Mouse (Mus musculus): ENCODE results near the gene AC170998.1. TPM values are rescaled to one million over a fixed set of nuclear protein-coding genes. Genes with fewer than 3 reads are reported as not detected.

Gene AC170998.1
- under 1 TPM in 1 of 2 experiments, not detected in 1; 0.67 TPM for total RNA-seq (2021)
- long read RNA-seq, experiment 1: 0 reads
- long read RNA-seq, experiment 2: 0 reads

DNA sequence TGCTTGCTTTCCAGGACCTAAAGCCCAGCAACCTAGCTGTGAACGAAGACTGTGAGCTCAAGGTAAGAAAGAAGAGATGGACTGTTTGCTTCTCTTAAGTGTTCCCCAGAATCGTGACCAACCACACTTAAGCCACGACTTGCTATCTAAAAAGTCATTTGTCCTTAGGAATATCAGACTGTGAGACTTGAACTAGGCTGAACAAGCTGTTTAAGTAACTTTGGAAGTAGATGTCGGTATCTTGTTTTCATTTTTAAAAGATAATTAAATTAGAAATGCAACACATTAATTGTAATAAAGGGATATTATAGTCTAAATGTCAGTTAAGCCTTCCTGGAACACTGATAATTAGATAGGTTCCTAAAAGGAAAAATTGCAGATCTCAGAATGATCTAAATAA is at the start of gene AC170998.1:
AC170998.1 (plus strand) TSS at position 301 of the 400 bp plus-strand sequence.
- no peak for DNase-seq

DNA sequence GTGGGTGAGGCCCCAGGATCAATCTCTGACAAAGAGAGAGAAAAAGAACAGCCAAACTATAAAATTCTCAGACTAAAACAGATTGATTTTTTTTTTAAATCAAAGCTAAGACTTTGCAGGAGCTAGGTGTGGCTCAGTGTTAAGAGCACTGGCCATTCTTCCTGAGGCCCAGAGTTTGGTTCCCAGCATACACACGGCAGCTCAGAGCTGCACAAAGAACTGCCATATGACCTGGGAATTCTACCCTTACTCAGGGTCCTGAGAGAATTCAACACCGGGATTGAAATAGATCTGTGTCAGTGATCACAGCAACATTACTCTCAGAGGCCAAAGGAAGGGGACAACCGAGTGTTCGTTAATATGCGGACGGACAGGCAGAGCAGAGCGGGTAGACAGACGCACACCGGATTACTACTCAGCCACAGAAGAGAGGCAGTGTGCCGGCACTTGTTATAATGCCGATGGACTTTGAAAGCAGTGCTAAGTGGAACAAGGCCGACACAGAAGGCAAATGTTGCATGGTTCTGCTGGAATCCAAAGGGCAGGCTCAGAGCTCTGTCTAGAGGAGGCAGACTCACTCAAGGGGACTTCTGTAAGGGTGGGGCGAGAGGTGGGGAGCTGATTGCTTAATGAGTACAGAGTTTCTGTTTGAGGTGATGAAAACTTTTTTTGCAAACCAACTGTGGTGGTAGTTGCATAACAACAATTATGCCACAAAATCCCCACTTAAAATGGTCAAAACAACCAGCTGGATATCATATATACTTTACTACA is 43.4 kb upstream of the AC170998.1 start:
- DNase-seq: no peak

DNA sequence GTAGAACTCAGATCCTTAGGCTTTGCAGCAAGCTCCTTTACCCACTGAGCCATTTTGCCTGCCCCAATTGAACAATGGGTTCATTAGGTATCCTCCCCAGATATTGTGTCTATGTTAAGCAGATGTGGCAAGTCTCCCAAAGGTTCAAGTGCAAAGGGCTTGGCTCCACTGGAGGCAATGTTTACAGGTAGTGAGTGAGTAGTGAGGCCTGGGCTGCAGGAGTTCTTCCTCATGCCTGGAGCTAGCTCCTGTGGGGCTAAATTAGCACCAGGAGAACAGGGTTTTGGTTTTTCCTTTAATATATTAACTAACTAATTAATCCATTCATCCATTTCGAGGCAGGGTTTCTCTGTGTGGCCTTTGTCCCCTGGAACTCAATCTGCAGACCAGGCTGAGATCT is 42.3 kb upstream of the AC170998.1 start:
- no peak for DNase-seq

DNA sequence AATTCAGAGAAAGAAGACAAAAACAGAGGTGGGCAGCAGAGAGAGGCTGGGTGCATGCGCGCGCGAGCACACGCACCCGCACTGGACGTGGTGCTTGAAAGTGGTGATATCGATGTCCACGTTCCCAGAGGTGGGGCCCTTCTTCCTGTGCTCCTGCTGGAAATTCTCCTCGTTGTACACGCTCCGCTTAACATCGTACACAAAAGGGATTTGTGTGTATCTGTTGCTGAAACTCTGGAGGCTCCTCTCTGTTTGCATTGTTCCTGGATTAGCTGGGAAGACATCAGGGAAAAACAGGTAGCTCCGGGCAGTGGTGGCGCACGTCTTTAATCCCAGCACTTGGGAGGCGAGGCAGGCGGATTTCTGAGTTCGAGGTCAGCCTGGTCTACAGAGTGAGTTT is 41.3 kb upstream of the AC170998.1 start:
- DNase-seq: no peak

DNA sequence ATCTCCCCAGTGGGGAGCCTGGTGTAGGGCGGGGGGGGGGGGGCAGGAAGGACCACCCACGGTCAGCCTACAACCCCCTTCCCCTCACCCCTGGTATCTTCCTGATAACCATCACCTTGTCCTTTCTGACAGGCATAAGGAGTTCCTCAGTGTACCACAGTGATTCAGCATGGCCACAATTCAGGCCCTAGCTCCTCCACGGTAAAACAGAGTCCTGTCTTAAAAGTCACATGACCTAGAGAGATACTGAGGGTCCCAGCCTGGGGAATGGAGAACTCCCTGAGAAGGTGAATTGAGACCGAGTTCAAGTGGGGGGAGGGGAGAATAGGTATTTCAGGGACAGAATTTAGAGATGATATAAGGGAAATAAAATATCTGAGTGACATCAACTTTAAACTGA is 38.5 kb upstream of the AC170998.1 start:
- DNase-seq: no peak

DNA sequence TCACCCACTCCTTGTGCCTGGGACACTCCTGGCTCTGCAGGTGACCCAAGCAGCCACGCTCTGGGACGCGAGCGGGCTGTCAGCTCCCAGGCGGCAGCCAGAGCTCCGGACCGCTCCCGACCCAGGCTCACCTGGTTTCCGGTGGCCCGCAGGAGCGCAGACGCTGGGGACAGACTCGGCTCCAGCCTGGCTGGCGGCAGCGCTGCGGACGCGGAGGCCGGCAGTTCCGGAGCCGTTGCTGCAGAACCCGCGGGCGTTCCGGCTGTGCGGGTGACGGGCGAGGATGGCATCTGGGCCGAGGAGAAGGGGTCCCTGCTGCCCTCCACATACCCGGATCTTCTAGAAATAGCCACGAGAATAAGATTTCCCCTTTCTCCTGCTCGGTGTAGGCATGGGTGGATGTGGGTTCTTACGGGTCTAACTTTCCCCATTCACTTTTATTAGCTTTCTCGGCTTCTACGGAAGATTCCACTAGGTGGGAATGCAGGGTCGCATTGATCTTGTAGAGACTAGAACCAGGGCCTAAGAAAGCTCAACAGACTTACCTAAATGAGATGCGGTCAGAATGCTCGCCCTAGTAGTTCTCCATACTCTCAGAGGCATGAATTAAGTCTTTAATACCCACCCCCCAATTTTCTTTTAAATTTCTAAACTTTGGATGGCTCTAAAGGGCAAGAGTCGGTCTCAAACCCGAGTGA is 36.1 kb upstream of the AC170998.1 start, which contains the start of gene Slc26a8:
Slc26a8 (minus strand) TSS at position 648 of the 698 bp plus-strand sequence.
- DNase-seq: peak in 1 of 2 experiments; percentile 13

DNA sequence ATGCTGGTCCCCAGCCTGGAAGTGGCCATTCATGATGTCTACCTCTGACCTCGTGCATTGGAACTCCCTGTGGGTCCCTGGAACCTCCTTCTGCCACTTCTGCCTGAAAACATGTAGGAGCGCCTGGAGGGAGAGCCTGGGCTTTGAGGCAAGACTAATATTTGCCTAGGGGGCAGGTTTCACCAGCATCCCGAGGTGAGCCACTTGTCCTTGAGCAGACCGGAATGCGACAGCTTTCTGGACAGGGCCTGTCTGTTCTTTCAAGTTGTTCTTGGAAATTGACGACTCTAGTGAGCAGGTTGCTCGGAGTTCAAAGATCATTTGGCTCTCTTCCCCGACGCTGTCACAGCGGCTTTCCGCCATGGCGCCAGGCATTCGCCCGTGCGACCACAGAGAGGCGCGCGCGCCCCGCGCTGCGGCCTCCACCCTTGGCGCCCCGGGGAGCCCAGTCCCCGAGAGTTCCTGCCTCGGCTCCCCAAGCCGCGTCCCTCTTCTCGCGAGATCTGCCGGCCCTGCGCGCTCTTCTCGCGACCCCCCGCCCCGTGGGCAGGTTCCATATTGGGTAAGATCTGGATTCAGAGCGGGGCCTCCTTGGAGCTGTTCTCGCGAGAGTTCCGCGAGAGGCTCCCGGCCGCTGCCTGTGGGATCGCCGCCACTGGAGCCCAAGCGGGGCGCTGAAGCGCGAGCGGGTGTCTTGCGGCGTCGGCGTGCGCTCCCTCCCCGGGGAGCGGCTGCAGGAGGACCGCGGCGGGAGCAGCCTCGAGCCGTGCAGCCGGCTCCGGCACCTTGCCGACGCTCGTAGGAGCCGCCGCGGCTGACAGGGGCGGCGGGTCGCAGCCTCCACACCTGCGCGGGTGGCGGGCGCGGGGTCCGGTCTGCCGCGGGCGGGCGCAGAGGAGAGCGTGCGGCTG is 34.9 kb upstream of the AC170998.1 start, which contains the start of gene Mapk14:
Mapk14 (plus strand) TSS at position 554 of the 911 bp plus-strand sequence.
- DNase-seq: peak; percentile 99 to 100

DNA sequence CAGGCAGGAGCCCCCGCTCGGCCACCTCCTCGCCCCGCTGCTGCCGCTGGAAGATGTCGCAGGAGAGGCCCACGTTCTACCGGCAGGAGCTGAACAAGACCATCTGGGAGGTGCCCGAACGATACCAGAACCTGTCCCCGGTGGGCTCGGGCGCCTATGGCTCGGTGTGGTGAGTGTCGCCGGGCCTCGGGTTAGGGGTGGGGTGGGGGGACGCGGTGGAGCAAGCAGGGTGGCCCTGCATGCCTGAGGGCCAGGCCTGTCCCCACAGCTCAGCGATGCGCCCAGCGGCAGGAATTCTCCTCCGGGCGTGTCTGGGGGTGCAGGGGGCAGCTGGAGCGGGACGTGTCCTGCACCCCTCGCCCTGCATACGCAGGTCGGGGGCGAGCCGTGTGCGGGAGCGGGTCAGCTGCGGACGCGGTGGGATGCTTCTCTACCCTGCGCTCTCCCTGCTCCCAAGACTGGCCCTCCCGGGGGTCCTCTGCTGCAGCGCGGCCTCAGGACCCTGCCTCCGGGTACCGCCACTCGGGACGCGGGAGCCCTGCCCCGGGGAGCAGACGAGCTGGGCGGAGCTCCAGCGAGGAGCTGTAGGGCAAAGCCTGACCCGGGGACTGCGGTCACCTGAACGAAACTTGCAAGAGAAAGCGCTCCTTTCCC is 34.1 kb upstream of the AC170998.1 start:
- DNase-seq: peak; percentile 67 to 69

DNA sequence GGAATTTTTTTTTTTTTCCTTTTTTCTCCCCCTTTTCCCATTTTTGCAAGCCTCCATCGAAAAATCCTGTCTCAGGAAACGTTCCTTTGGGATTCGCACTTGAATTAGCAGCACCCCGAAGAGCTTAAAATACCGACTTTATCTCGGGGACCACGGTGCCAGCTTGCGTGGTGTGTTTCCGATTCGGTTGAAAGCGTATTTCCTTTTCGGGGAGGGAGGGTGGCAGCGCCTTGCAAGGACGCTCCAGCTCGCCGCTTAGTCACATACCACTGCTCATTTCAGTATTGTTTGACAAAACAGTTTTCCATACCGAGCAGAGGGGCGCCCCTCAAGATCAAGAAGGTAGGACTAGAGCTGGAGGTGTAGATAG is 33.6 kb upstream of the AC170998.1 start:
- peak; percentile 71 to 75 for DNase-seq

DNA sequence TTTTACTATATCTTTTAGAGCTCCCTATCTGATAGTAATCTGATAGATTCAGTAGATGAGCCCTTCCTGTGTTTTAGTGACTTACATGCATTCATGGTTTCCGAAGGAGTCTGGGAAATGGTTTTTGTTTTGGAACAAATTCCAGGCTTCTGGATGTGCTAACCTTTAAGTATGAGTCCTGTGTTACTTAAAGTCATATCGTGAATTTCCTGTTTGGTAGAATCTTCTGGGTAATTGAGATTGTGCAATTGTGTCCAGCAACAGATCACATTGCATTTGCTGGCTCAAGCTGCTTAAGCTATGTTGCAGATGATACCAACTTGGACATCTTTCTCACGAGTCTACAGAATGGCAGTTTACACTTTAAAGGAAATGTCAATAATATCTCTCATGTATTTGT is 32.8 kb upstream of the AC170998.1 start:
- no peak for DNase-seq

DNA sequence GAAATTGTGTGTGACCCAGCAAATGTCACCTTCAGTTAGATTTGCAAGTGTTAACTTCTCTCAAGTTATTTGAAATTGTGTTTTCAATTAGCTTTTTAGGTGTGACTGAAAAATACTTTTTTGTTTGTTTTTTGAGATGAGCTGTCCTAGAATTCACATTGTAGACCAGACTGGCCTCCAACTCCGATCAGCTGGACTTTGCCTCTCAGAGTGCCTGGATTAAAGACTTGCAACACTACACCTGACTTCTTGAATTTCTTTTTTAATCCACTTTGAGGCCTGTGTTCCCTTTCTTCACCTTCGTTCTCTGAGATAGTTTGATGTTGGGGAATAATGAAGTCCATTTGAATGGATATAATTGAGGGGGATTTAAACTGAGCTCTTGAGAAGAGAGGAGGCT is 31.8 kb upstream of the AC170998.1 start:
- no peak for DNase-seq

DNA sequence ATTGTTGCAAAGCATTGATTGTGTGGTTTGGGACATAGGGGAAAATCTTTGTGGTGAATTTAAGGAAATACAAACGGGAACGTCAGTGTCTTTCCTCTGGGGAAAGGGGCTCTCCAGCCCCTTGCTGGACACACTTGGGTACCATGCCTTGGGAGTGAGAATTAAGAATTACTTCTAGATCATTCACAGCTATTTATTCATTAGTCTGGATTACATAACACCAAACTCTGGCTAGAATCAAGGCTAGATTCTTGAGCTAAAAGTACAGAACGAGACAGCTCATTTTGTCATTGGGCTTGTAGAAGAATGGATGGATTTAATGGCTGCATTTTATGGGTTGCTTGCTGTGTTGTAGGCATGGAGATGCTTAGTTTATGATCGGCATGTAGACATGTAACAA is 31.1 kb upstream of the AC170998.1 start:
- DNase-seq: no peak

DNA sequence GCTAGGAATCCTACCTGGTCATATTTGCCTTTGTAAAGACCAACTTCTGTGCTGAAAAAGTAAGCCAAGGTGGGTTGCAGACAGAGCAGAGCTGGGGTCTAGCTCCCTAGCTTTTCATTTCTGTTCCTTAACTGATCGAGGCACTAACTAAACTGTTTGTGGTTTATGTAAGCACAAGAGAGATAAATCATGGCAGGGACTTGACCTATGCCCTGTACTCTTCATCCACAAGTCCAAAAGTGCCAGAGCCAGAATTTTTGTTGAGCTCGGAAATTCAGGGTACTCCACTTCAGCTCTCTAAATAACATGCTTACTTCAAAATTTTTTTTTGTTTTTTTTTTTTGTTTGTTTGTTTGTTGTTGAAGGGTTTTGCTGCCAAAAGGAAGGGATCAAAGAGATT is 29.2 kb upstream of the AC170998.1 start:
- DNase-seq: no peak

DNA sequence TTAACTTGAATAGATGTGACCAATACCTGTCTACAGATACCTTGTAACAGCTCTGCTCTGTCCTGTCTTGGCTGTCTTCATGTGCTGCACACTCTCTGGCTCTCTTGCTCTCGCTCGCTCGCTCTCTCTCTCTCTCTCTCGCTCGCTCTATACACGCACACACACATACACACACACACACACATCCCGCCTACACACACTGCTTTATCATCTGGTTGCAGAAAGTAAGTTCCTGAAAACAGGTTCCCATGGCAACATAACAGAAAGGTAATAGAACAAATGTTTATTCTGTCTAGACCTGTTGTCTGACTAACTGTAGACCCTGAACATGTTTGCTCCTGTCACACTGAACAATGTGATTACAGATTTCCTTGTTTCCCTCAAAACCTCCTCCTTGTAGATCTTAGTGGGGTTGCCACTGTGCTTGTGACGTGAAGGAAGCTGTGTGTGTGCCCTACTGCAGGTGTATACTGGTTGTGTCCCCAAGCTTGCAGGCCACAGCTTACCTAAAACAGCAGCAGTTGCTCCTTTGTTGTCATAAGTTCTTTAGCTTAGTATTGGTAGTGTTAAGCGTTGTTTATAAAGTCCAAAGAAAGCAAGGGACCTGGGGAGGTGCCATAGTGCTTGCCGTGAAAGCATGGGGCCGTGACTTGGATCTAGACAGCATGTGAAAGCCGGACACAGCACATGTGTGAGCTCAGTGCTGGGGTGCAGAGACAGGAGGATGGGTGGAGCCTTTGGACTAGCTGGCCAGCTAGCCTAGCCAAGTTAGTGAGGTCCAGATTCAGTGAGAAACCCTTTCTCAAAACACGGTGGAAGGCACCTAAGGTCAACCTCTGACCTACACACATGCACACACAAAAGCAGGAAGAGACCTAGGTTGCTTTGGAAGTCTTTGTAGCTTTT is 28.3 kb upstream of the AC170998.1 start:
- DNase-seq: peak; percentile 57 to 58

DNA sequence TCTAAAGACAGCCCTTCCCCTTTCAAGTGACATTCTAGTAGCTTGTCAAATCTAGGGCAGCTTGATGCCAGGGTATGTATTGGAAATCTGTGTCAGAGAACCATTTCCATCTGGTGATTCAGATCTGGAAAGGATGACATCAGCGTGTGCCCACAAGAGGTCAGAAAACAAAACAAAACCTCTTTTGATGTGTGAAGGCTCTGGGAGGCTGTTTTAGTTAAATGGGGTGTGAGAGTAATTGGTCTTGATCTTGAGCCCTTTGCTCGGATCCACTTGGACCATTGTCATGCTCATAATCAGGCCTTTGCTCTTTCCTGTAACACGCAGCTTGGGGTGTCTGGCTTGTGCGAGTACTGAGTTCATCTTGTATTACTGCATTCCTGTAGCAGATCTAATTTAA is 27.6 kb upstream of the AC170998.1 start:
- DNase-seq: no peak

DNA sequence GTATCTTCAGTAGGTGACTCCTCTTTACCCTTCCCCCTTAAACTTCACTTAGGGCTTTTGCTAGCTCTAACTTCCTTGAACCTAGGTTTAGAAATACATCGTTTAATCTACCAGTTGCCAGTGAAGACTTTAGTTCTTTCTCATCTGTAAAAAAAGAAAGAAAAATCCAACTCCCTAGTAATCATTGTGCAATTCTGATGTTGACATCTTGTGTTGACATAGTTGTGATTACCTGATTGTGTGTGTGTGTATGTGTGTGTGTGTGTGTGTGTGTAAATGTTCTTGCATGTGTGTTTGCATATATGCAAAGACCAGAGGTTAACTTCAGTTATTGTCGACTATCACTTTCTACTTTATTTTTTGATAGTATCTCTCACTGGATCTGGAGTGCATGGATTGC is 27.2 kb upstream of the AC170998.1 start:
- DNase-seq: no peak

DNA sequence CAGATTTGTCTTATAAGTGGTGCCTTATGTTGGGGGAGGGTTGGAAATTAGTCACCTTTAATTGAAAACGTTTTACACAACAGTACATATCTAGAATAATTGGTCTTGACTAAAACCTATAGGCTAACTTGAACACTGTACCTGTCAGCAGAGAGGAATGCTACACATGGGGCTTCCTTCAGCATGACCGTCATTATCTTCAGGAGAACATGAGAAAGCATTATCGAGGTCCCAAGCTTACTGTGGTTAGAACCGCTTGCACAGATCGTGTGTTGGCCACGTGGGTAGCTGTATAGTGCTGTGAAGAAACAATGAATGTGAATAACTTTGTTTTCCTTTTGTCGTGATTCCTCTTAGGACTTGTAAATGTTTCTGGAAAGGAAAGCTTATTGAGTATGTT is 26.1 kb upstream of the AC170998.1 start:
- no peak for DNase-seq

DNA sequence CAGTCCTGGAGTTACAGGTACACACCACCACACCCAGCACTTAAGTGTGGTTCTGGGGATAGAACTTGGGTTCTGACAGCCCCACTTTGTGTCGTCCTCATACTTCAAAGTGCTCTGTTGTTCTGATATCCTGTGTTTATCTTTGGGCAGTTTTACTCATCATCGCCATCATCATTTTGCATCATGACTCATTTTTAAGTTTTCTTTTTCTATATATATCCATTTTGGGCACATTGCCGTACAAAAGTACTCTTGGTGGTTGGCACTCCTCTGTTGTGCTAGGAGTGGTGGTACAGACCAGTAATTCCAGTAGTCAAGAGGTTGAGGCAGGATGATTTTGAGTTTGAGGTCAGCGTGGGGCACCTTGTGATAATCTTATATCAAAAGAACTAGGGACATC is 24.7 kb upstream of the AC170998.1 start:
- no peak for DNase-seq

DNA sequence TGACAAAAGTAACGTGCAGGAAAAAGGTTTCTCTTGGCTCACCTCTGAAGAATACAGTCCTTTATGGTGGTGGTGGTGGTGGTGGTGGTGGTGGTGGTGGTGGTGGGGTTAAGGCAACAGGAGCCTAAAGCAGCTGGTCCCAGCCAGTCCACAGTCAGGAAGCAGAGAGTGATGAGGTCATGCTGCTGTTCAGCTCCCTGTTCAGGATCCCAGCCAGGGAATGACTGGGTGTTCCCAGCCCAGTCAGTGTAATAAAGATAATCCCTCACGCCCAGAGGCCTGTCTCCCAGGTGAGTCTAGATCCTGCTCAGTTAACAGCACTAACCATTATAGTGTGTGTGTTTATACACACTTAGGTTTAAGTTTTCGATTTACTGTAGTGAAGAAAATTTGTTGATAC is 24.1 kb upstream of the AC170998.1 start:
- DNase-seq: peak in 1 of 2 experiments; percentile 42

DNA sequence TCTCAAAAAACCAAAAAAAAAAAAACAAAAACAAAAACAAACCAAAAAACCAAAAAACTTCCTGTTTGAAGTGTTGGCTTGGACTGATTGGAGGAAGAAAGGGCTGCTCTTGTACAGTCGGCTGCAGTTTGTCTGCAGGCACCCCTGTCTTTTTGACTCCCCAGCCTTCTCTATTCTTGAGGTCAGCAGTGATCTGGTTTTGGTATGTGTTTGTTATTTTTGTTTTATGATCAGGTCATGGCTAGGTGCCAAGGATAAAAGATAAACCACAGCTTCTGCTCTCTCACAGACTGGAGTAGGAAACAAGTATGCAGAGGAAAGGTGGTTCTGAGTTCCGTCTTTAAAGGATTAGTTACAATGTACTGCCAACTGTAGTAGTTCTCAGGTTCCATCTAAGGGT is 23.2 kb upstream of the AC170998.1 start:
- peak in 1 of 2 experiments; percentile 44 for DNase-seq

DNA sequence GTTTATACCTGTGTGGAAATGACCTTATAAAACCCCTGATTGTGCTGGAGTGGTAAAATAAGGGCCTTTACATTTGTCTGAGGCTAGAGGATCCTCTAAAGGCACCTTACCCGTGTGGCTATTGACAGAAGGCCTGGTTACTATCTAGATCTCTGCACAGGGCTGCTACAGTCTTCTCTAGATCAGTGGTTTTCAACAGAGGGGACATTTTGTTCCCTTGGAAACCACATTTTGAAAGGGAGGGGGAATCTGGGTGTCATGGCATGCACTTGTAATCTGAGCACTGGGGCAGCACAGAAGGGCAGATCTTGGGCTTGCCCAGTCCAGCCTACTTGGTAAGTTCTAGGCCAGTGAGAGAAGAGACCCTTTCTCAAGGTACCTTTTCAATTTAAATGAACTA is 19.2 kb upstream of the AC170998.1 start:
- peak in 1 of 2 experiments; percentile 42 for DNase-seq
